Mouse (Mus musculus) testis, adult 2 months (tissue): ENCODE data around the gene Umad1. TPM values are rescaled to one million over a fixed set of nuclear protein-coding genes. Genes with fewer than 3 reads are reported as not detected.

Experiments used
- H3K27ac ChIP-seq: fragments of 200-500 bp; 2 replicates; pipeline ENCODE4 v1.5.1; 2012; ENCODE audit warnings: low read depth, low read length; ENCODE audit not compliant: control insufficient read depth, insufficient read depth
- H3K27me3 ChIP-seq: fragments of 200-500 bp; 2 replicates; pipeline ENCODE4 v1.6.1; 2012; ENCODE audit warnings: mild to moderate bottlenecking, low read length, moderate library complexity; ENCODE audit not compliant: control insufficient read depth, insufficient read depth
- H3K36me3 ChIP-seq: fragments of 200-500 bp; 2 replicates; pipeline ENCODE4 v1.6.1; 2012; ENCODE audit warnings: mild to moderate bottlenecking, low read length; ENCODE audit not compliant: control insufficient read depth, insufficient read depth
- H3K4me1 ChIP-seq: fragments of 200-500 bp; 2 replicates; pipeline ENCODE4 v1.6.1; 2012; ENCODE audit warnings: low read length; ENCODE audit not compliant: control insufficient read depth, insufficient read depth
- H3K4me3 ChIP-seq: fragments of 200-500 bp; 2 replicates; pipeline ENCODE4 v1.5.1; 2012; ENCODE audit warnings: low read depth, mild to moderate bottlenecking, low read length, moderate library complexity, mixed read lengths; ENCODE audit not compliant: control insufficient read depth
- CTCF ChIP-seq: fragments of 200-500 bp; IDR thresholded peaks from 2 replicates; pipeline ENCODE4 v1.5.1; 2012; ENCODE audit warnings: low read depth, mild to moderate bottlenecking, inconsistent platforms, low read length, moderate library complexity; ENCODE audit not compliant: control insufficient read depth, insufficient read depth, insufficient replicate concordance
- POLR2A ChIP-seq: fragments of 200-500 bp; IDR thresholded peaks from 2 replicates; pipeline ENCODE4 v1.6.1; 2012; ENCODE audit warnings: low read depth, mild to moderate bottlenecking, inconsistent platforms, low read length, moderate library complexity; ENCODE audit not compliant: control insufficient read depth
- polyA plus RNA-seq: library from polyadenylated mRNA; depleted of rRNA; stranded (reverse); fragments of >200 nt; gene quantifications from 2 replicates; pipeline ENCODE4 v1.2.3, GENCODE M21; 2012

Gene Umad1
- polyA plus RNA-seq, 1 experiment: 7.0 TPM

DNA sequence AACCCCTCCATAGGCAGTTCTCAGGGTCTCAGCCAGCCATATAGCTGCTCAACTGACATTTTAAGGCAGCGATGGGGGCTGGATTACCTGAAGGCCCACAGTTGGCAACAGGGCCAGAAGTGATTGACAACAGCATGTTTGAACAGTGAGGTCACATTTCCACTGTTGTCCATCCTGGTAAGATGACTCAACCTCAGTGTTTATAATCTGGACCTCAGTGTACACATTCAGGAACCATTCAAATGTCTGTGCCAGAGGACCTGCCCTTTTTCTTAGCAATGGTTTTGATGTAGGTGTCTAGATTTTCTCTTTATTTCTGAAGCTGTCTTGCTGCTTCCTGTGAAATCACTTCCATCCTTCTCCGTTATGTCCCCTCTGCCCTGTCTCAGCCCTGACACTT is 88.1 kb downstream of the Umad1 start:
- H3K27me3 ChIP-seq: no peaks in the 10 kb centered on the region
- no peak overlapping the region for H3K27ac ChIP-seq
- no peaks in the 10 kb centered on the region for H3K4me1 ChIP-seq
- TF ChIP-seq POLR2A: no peak
- TF ChIP-seq CTCF: no peak
- H3K36me3 ChIP-seq: no peaks in the 10 kb centered on the region
- H3K4me3 ChIP-seq: no peak overlapping the region

DNA sequence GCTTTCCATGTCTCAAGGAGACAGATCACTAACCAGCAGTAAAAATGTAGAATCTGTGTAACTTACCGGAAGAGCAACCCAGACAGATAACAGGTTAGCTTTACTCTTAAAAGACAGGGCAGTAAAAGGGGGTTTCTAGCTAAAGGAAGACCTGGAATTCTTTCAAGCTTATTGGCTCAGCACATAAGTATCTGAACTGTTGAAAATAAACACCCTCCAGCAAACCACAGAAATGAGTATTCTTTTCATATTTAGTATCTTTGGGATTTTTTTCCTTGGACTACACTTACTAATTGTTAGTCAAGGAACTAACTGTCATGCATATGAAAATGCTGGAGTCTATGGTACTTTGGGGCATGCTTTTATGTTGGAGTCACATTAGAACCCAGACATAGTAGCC is 89.3 kb downstream of the Umad1 start:
- H3K4me1 ChIP-seq: no peaks in the 10 kb centered on the region
- H3K27me3 ChIP-seq: no peaks in the 10 kb centered on the region
- TF ChIP-seq CTCF: no peak
- no peak for TF ChIP-seq POLR2A
- H3K27ac ChIP-seq: no peak overlapping the region
- no peak overlapping the region for H3K4me3 ChIP-seq
- H3K36me3 ChIP-seq: no peaks in the 10 kb centered on the region

DNA sequence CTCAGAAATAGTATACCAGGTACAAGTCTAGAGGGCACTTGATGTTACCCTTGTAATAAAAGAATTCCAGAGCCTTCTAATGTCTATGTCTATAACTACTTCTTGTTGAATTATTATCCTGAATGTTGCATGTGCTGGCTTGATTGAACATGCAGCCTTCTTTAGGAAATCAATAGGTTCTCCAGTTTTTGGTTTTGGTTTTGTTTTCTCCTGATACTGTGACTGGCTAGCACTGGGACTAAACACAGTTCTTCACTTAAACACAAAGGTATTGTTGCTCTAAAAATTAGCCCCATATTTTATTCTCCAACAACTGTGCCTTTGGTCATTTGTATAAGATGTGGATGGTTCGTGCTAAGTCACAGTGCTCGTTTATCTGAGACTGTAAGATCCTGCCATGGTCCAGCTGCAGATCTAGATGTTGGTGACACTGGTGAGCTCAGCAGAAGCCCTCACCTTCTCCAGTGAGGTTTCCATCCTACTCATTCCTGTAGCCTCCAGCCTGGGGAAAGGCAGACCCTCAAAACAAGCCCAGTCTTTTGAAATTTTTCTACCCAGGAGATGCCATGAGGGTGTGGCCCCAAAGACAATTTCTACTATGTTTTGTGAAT is 90.1 kb downstream of the Umad1 start:
- TF ChIP-seq CTCF (no peak), POLR2A (no peak)
- no peaks in the 10 kb centered on the region for H3K4me1 ChIP-seq
- H3K4me3 ChIP-seq: no peak overlapping the region
- no peaks in the 10 kb centered on the region for H3K27me3 ChIP-seq
- H3K27ac ChIP-seq: no peak overlapping the region
- H3K36me3 ChIP-seq: no peaks in the 10 kb centered on the region

GRCm38 (mm10) chr6:8351507-8351906 is 92.4 kb downstream of the Umad1 start:
- no peaks in the 10 kb centered on the region for H3K4me1 ChIP-seq
- H3K36me3 ChIP-seq: no peaks in the 10 kb centered on the region
- H3K27me3 ChIP-seq: no peaks in the 10 kb centered on the region
- TF ChIP-seq CTCF (no peak), POLR2A (no peak)
- no peak overlapping the region for H3K27ac ChIP-seq
- no peak overlapping the region for H3K4me3 ChIP-seq

DNA sequence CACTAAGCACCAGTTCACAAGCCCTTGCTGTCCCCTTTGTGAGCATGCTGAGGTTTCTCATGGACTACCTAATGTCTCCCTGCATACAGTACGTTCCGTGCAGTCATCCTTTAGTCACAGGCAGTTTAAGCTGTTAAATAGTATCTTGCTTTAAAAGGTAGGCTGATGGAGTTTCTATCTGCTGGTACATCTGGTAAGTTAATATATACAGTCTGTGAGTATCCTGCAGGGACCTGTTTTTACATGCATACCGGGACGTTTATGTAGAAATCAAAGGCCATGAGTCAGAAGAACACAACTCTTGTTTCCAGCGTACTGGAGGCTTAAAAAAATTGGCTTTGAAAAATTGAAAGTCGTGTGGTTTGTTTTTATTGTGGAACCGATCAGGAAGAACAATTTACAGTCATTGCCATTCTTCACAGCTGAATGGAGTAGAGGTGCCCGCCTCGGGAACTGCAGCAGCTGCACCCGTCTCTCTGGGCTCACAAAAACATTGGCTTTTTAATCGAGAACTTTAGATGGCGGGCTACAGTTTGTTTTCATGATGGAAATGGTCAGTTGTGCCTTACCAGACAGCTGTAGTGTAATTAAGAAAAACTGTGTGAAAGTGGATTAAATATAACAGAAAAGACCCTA is 93.6 kb downstream of the Umad1 start:
- no peaks in the 10 kb centered on the region for H3K4me1 ChIP-seq
- H3K4me3 ChIP-seq: no peak overlapping the region
- no peaks in the 10 kb centered on the region for H3K36me3 ChIP-seq
- no peak for TF ChIP-seq CTCF
- no peaks in the 10 kb centered on the region for H3K27me3 ChIP-seq
- H3K27ac ChIP-seq: no peak overlapping the region

DNA sequence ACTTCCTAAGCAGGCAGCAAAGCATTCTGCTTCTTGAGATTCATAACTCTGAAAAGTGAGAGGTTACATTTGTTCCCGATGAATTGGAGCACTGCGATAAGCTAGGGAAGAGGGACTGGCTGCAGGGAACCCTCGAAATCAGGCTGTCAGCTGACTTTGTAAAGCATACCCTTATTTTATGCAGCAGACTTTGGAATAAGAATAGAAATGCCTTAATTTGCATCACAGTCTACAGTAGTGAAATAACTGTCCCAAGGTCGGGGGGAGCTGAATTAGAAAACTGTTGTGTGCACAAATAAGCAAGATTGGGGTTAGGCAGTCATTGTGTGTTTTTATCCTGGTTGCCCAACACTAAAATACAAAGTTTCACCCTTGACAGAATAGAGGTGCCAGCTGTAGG is 94.4 kb downstream of the Umad1 start:
- Histone ChIP-seq H3K4me1 (no peaks in the 10 kb centered on the region), H3K4me3 (no peak overlapping the region), H3K36me3 (no peaks in the 10 kb centered on the region), H3K27me3 (no peaks in the 10 kb centered on the region), H3K27ac (no peak overlapping the region)
- TF ChIP-seq POLR2A: no peak
- TF ChIP-seq CTCF: no peak

DNA sequence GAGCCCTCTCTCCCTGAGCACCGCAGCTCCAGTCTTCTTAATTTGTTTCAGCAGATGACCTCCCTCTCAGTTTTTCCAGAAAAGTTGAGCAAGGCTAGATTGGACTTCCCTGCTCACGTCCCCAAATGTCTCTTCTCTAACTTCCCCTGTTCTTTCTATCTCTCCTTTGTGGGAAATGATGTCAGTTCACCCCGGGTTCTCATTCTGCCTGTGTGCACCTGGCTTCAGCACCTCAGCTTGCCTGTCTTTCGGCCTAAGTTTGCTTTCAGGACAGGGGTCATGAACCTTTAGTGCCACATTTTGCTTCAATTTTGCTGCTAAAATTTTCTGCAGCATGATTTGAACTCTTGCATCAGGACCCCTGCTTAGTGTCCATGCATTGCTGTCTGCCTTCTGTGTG is 95.8 kb downstream of the Umad1 start:
- Histone ChIP-seq H3K27me3 (no peaks in the 10 kb centered on the region), H3K36me3 (no peaks in the 10 kb centered on the region), H3K27ac (no peak overlapping the region), H3K4me1 (no peaks in the 10 kb centered on the region), H3K4me3 (no peak overlapping the region)
- TF ChIP-seq POLR2A: no peak
- TF ChIP-seq CTCF: no peak

- Histone ChIP-seq H3K4me1 (no peaks in the 10 kb centered on the region), H3K27me3 (no peaks in the 10 kb centered on the region), H3K27ac (no peak overlapping the region), H3K36me3 (no peaks in the 10 kb centered on the region), H3K4me3 (no peak overlapping the region)
- TF ChIP-seq CTCF: no peak
- no peak for TF ChIP-seq POLR2A
Observed at GRCm38 (mm10) chr6:8358232-8358631, 99.1 kb downstream of the Umad1 start.
